Mouse (Mus musculus) urinary bladder, postnatal 25 days (tissue): ENCODE measurements around the gene S100a13.

ENCODE experiments used
- DNase-seq: peaks from one replicate; pipeline ENCODE4 v3.0.0; 2022; ENCODE audit warnings: low spot score

The S100a13 gene

DNA sequence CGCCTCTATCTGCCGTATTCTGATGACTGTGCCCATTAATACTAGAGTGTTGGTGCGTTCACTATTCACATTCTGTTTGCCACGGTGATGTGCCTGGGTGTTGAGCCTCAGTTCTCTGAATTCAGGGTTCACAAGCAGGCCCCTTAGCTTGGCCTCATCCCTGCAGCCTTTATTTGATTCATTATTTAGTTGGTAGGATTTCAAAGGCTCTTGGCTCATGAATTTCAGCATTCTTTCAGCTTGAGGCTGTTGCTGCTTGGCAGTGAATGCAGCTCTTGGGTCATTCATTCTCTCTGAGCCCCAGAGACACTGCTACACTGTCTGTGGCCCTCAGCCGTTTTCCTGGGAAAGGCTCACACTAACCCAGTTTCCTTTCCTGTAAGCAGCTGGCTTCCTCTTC lies 41.7 kb downstream of the S100a13 start:
- DNase-seq, result no peak

DNA sequence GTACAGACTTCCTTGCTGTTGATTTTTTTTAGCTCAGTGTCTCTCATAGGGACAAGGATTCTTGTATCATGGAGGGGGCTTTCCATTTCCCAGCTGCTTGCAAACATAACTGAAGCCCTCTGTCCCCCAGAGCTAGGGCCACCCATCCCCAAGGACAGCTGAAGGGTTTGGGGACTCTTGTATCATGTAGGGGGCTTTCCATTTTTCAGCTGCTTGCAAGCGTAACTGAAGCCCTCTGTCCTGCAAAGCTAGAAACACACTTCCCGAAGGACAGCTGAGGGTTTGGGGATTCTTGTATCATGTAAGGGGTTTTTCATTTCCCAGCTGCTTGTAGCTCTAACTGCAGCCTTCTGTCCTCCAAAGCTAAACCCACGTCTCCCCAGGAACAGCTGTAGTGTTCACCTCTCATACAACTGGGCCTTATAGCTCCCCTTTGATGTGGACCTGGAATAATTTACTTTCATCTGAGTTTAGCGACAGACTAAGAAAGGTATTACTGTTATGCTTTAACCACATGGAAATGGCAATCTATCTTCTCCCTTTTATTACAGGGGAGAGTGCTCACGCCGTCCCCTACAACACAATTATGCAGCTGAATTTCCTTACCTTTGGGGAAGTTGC lies 45.9 kb downstream of the S100a13 start, which contains the start of gene S100a3:
S100a3 (plus strand) TSS at position 571 of the 621 bp plus-strand sequence.
- DNase-seq, result no peak
